Mouse (Mus musculus) frontal cortex, postnatal 10 days (tissue): ENCODE results near the gene Tjp3.
"Not testable (repeated sequence)": the region's sequence is repeated elsewhere in the genome, so short reads cannot be mapped to it uniquely, and the experiment has no call there.

ENCODE experiments used
- DNase-seq, 2 experiments: peaks; one replicate each; pipeline ENCODE4 v3.0.0; 2022; ENCODE audit warnings: low spot score in 2 of 2, mixed read lengths in 1 of 2

Tjp3 gene

GRCm38 (mm10) chr10:81232580-81233225 is 58.7 kb downstream of the Tjp3 start, which contains the start of gene Zfr2:
TSS of gene Zfr2 (plus strand) at chr10:81233155.
- DNase-seq = peak; percentile 91 to 92

- no peak for DNase-seq
Measured at GRCm38 (mm10) chr10:81231436-81231835, 59.9 kb downstream of the Tjp3 start.

- peak; percentile 83 to 84 for DNase-seq
Measured at GRCm38 (mm10) chr10:81230438-81231332, 60.7 kb downstream of the Tjp3 start, which contains the start of gene Atcay. TSS of gene Atcay (minus strand) at chr10:81230833.

GRCm38 (mm10) chr10:81229735-81230437 is 61.5 kb downstream of the Tjp3 start:
- DNase-seq = no peak

GRCm38 (mm10) chr10:81223731-81224130 is 67.7 kb downstream of the Tjp3 start:
- not testable (repeated sequence) for DNase-seq
